Mouse (Mus musculus): Measurements from ENCODE around the gene Gng5.

Gene Gng5

GRCm38 (mm10) chr3:146499431-146500002, at the start of gene Gng5, which contains the start of gene Spata1:
TSS of gene Gng5 (plus strand) at chr3:146499807.
TSS of gene Spata1 (minus strand) at chr3:146499753.
- DNase-seq (ENCODE audit: low spot score in 2 of 2), result peak in 1 of 2 experiments; percentile 47

- DNase-seq (ENCODE audit: low spot score in 2 of 2), result peak; percentile 74 to 94
These were observed 49.2 kb upstream of the Gng5 start for GRCm38 (mm10) chr3:146450371-146450841.

- no peak for DNase-seq (ENCODE audit: low spot score in 2 of 2)
These were observed 48.2 kb upstream of the Gng5 start for GRCm38 (mm10) chr3:146451375-146451774.

- DNase-seq (ENCODE audit: low spot score in 2 of 2), result no peak
These were observed 36.7 kb upstream of the Gng5 start for GRCm38 (mm10) chr3:146462939-146463338.

- no peak for DNase-seq (ENCODE audit: low spot score in 2 of 2)
These were observed 30.4 kb upstream of the Gng5 start for GRCm38 (mm10) chr3:146469226-146469625.

GRCm38 (mm10) chr3:146472657-146473056, 26.9 kb upstream of the Gng5 start:
- DNase-seq (ENCODE audit: low spot score in 2 of 2), result no peak

- DNase-seq (ENCODE audit: low spot score in 2 of 2), result no peak
These were observed 25.9 kb upstream of the Gng5 start for GRCm38 (mm10) chr3:146473741-146474140.

- DNase-seq (ENCODE audit: low spot score in 2 of 2), result no peak
These were observed 25.2 kb upstream of the Gng5 start for GRCm38 (mm10) chr3:146474428-146474827.

GRCm38 (mm10) chr3:146482044-146482443, 17.6 kb upstream of the Gng5 start:
- DNase-seq (ENCODE audit: low spot score in 2 of 2), result no peak

- no peak for DNase-seq (ENCODE audit: low spot score in 2 of 2)
These were observed 13.1 kb upstream of the Gng5 start for GRCm38 (mm10) chr3:146486464-146486863.

- DNase-seq (ENCODE audit: low spot score in 2 of 2), result no peak
These were observed 4.7 kb upstream of the Gng5 start for GRCm38 (mm10) chr3:146494941-146495340.

GRCm38 (mm10) chr3:146498989-146499388, 618 bp upstream of the Gng5 start:
- DNase-seq (ENCODE audit: low spot score in 2 of 2), result no peak

- DNase-seq (ENCODE audit: low spot score in 2 of 2), result peak in 1 of 2 experiments; percentile 16
These were observed 599 bp downstream of the Gng5 start for GRCm38 (mm10) chr3:146500003-146500809.

GRCm38 (mm10) chr3:146500810-146501201, 1.2 kb downstream of the Gng5 start:
- no peak for DNase-seq (ENCODE audit: low spot score in 2 of 2)

GRCm38 (mm10) chr3:146501601-146502123, 2.1 kb downstream of the Gng5 start:
- no peak for DNase-seq (ENCODE audit: low spot score in 2 of 2)

- no peak for DNase-seq (ENCODE audit: low spot score in 2 of 2)
These were observed 7.1 kb downstream of the Gng5 start for GRCm38 (mm10) chr3:146506711-146507110.

GRCm38 (mm10) chr3:146520226-146520797, 20.7 kb downstream of the Gng5 start:
- DNase-seq (ENCODE audit: low spot score in 2 of 2), result no peak

- peak; percentile 87 to 94 for DNase-seq (ENCODE audit: low spot score in 2 of 2)
These were observed 21.4 kb downstream of the Gng5 start, which contains the start of gene Rpf1 for GRCm38 (mm10) chr3:146520798-146521651. TSS of gene Rpf1 (minus strand) at chr3:146521429.

- no peak for DNase-seq (ENCODE audit: low spot score in 2 of 2)
These were observed 22.0 kb downstream of the Gng5 start for GRCm38 (mm10) chr3:146521652-146522020.

GRCm38 (mm10) chr3:146528335-146528734, 28.7 kb downstream of the Gng5 start:
- no peak for DNase-seq (ENCODE audit: low spot score in 2 of 2)

- DNase-seq (ENCODE audit: low spot score in 2 of 2), result no peak
These were observed 35.4 kb downstream of the Gng5 start for GRCm38 (mm10) chr3:146534986-146535385.
